Comparison of ENCODE assay signal across 8 mouse cellular contexts in genomic region chr16:32202681-32203080, GRCm38 (mm10). TPM values are rescaled to one million over a fixed set of nuclear protein-coding genes. Genes with fewer than 3 reads are reported as not detected.
A peak's percentile ranks its signal among the peaks of the same experiment; 100 is the strongest.
DNase-seq lines count a peak whose midpoint lies in the region; ATAC-seq and TF ChIP-seq lines count a peak whose summit lies in the region.

No protein-coding gene starts in this region.

- TF ChIP-seq CTCF in bone marrow, adult 2 months (IDR thresholded peaks at IDR 0.05; ENCODE audit: control insufficient read depth, insufficient read depth, low read length), result peak; percentile 94

- H3K4me1 ChIP-seq in bone marrow, adult 2 months (ENCODE audit: control insufficient read depth, insufficient read depth, low read length), result peaks cover 2% of the 10 kb centered on the region; the same call in 1 of the 2 replicates
- H3K4me1 ChIP-seq in megakaryocyte, embryonic 14.5 days, result peaks cover 33% of the 10 kb centered on the region
- 0 out of 2 replicates have a peak, but pooled peaks cover 8% of the 10 kb centered on the region for H3K4me1 ChIP-seq in midbrain, embryonic 15.5 days

- 14% methylated on average over 6 of the region's 6 CpGs for WGBS in bone marrow, adult 2 months
- WGBS in midbrain, embryonic 15.5 days, result 75% methylated on average over 6 of the region's 6 CpGs

- H3K4me3 ChIP-seq in bone marrow, adult 2 months (replicated peaks; ENCODE audit: control insufficient read depth, low read depth, low read length), result no peak overlapping the region
- peak overlapping the region; percentile 70 for H3K4me3 ChIP-seq in megakaryocyte, embryonic 14.5 days (replicated peaks)
- H3K4me3 ChIP-seq in midbrain, embryonic 15.5 days, result no peak overlapping the region

- no peak for ATAC-seq in midbrain, embryonic 15.5 days (replicated peaks)

- no peaks in the 10 kb centered on the region for H3K36me3 ChIP-seq in megakaryocyte, embryonic 14.5 days (replicated peaks; ENCODE audit: low read length)
- H3K36me3 ChIP-seq in midbrain, embryonic 15.5 days (replicated peaks), result no peaks in the 10 kb centered on the region

- peak; percentile 73 for DNase-seq in layer of hippocampus, adult 11-12 months (ENCODE audit: low spot score)
- DNase-seq in layer of hippocampus, adult 9-10 months (ENCODE audit: low spot score), result no peak
- DNase-seq in gastrocnemius, postnatal 14 days, result peak; percentile 66
- peak; percentile 28 to 29 for DNase-seq in layer of hippocampus, postnatal 36 days
- DNase-seq in testis, postnatal 14 days (ENCODE audit: low spot score), result peak; percentile 27

- no peak overlapping the region; the same call in 1 of the 2 replicates for H3K27ac ChIP-seq in bone marrow, adult 2 months (ENCODE audit: control insufficient read depth, insufficient read depth, low read depth, low read length, poor library complexity)
- no peak overlapping the region for H3K27ac ChIP-seq in midbrain, embryonic 15.5 days

- H3K4me2 ChIP-seq in midbrain, embryonic 15.5 days, result no peak overlapping the region

- peaks cover 2% of the 10 kb centered on the region for H3K27me3 ChIP-seq in megakaryocyte, embryonic 14.5 days (replicated peaks)
- no peaks in the 10 kb centered on the region for H3K27me3 ChIP-seq in midbrain, embryonic 15.5 days (replicated peaks)

- 0 out of 2 replicates have a peak, but pooled peaks cover 3% of the 10 kb centered on the region for H3K9me3 ChIP-seq in megakaryocyte, embryonic 14.5 days
- H3K9me3 ChIP-seq in midbrain, embryonic 15.5 days, result no peaks in the 10 kb centered on the region

- intact Hi-C loops in gastrocnemius, postnatal 14 days (cut with DNase I; ENCODE audit: low total_unique reads), result no loop called here

- H3K9ac ChIP-seq in midbrain, embryonic 15.5 days, result no peak overlapping the region

- TF ChIP-seq POLR2A in bone marrow, adult 2 months (IDR thresholded peaks at IDR 0.05; ENCODE audit: borderline replicate concordance, control insufficient read depth, low read depth, low read length), result no peak

RNA-seq across cellular contexts. Expression of gene Bex6, which starts 23.1 kb away (rescaled TPM):
- polyA plus RNA-seq in bone marrow, adult 2 months (2011; ENCODE audit: insufficient read depth, insufficient read length, low replicate concordance, missing spikeins), result 3.3 and 6.1 TPM in 2 replicates
- not detected for total RNA-seq in gastrocnemius, postnatal 14 days (2021)
- total RNA-seq in layer of hippocampus, postnatal 36 days (2021), result not detected
- polyA plus RNA-seq in megakaryocyte, embryonic 14.5 days (2012; ENCODE audit: insufficient read depth, low replicate concordance), result 1.3 TPM in 1 of 2 replicates, not detected in the other
- polyA plus RNA-seq in midbrain, embryonic 15.5 days (2015; fragmentation: Nextera tagmentation; extraction: Ambion mirVana), result not detected in 2 replicates

RNA-seq across cellular contexts. Expression of gene Nrros, which starts 37.3 kb away (rescaled TPM):
- 22.6 and 50.5 TPM in 2 replicates for polyA plus RNA-seq in bone marrow, adult 2 months (2011; ENCODE audit: insufficient read depth, insufficient read length, low replicate concordance, missing spikeins)
- total RNA-seq in gastrocnemius, postnatal 14 days (2021), result 1 to 10 TPM; 5.3 to 5.6 TPM
- 10 to 100 TPM in 1 of 2 experiments, 1 to 10 TPM in 1; 8.9 to 11.9 TPM for total RNA-seq in layer of hippocampus, postnatal 36 days (2021)
- polyA plus RNA-seq in megakaryocyte, embryonic 14.5 days (2012; ENCODE audit: insufficient read depth, low replicate concordance), result 75.8 and 110 TPM in 2 replicates
- 8.4 and 8.6 TPM in 2 replicates for polyA plus RNA-seq in midbrain, embryonic 15.5 days (2015; fragmentation: Nextera tagmentation; extraction: Ambion mirVana)

RNA-seq across cellular contexts. Expression of gene Fbxo45, which starts 44.3 kb away (rescaled TPM):
- polyA plus RNA-seq in bone marrow, adult 2 months (2011; ENCODE audit: insufficient read depth, insufficient read length, low replicate concordance, missing spikeins), result 4.4 and 6.0 TPM in 2 replicates
- total RNA-seq in gastrocnemius, postnatal 14 days (2021), result 10 to 100 TPM in 1 of 2 experiments, 1 to 10 TPM in 1; 9.4 to 10.2 TPM
- 10 to 100 TPM; 48.4 to 50.1 TPM for total RNA-seq in layer of hippocampus, postnatal 36 days (2021)
- 0.95 and 2.2 TPM in 2 replicates for polyA plus RNA-seq in megakaryocyte, embryonic 14.5 days (2012; ENCODE audit: insufficient read depth, low replicate concordance)
- 21.1 and 22.6 TPM in 2 replicates for polyA plus RNA-seq in midbrain, embryonic 15.5 days (2015; fragmentation: Nextera tagmentation; extraction: Ambion mirVana)

RNA-seq across cellular contexts. Expression of gene Wdr53, which starts 44.3 kb away (rescaled TPM):
- polyA plus RNA-seq in bone marrow, adult 2 months (2011; ENCODE audit: insufficient read depth, insufficient read length, low replicate concordance, missing spikeins), result 14.0 and 15.5 TPM in 2 replicates
- 1 to 10 TPM; 5.1 to 5.6 TPM for total RNA-seq in gastrocnemius, postnatal 14 days (2021)
- 10 to 100 TPM; 13.0 to 13.1 TPM for total RNA-seq in layer of hippocampus, postnatal 36 days (2021)
- 8.7 TPM in 1 of 2 replicates, not detected in the other for polyA plus RNA-seq in megakaryocyte, embryonic 14.5 days (2012; ENCODE audit: insufficient read depth, low replicate concordance)
- polyA plus RNA-seq in midbrain, embryonic 15.5 days (2015; fragmentation: Nextera tagmentation; extraction: Ambion mirVana), result 13.7 and 15.6 TPM in 2 replicates
